Mouse (Mus musculus) CH12.LX (cell line): ENCODE measurements around the gene 2410015M20Rik. TPM values are rescaled to one million over a fixed set of nuclear protein-coding genes. Genes with fewer than 3 reads are reported as not detected.

ENCODE experiments used
- DNase-seq: peaks from one replicate; pipeline ENCODE4 v3.0.0-alpha.2; 2013; ENCODE audit errors: extremely low read depth
- H3K27ac ChIP-seq: 2 replicates; pipeline ENCODE4 v1.5.1; 2012; ENCODE audit warnings: low read depth, mild to moderate bottlenecking, control low read depth, moderate library complexity; ENCODE audit not compliant: insufficient read depth
- H3K27me3 ChIP-seq: replicated peaks from 2 replicates; pipeline ENCODE3; 2012; ENCODE audit warnings: inconsistent platforms
- H3K36me3 ChIP-seq, 2 experiments: replicated peaks in 1 of 2; 2 replicates each; pipeline versions ENCODE3 to v1.6.1; 2012; ENCODE audit warnings: inconsistent platforms in 1 of 2, low read length in 1 of 2, mild to moderate bottlenecking in 1 of 2, mixed read lengths in 1 of 2, moderate library complexity in 1 of 2; ENCODE audit not compliant: control insufficient read depth in 1 of 2, insufficient read depth in 1 of 2
- H3K4me1 ChIP-seq, 2 experiments: 2 replicates each; pipeline ENCODE4 v1.6.1; 2012; ENCODE audit warnings: inconsistent platforms in 1 of 2, moderate library complexity in 1 of 2; ENCODE audit not compliant: insufficient read depth in 2 of 2, control insufficient read depth in 1 of 2
- H3K4me2 ChIP-seq: 2 replicates; pipeline ENCODE4 v1.6.1; 2012; ENCODE audit warnings: low read depth, mild to moderate bottlenecking, control low read depth; ENCODE audit not compliant: poor library complexity, insufficient read depth, severe bottlenecking
- H3K4me3 ChIP-seq, 3 experiments: fragments of 150-350 bp in 1 of 3; sonication (generic) in 1 of 3; replicated peaks in 1 of 3; 2 replicates each; pipeline versions ENCODE3 to v1.5.1; 2011 to 2012; ENCODE audit warnings: low read depth in 2 of 3, low read length in 2 of 3, mild to moderate bottlenecking in 2 of 3, moderate library complexity in 2 of 3, control low read depth in 1 of 3, improper control_type of control experiment in 1 of 3, inconsistent platforms in 1 of 3, mixed read lengths in 1 of 3; ENCODE audit not compliant: poor library complexity in 1 of 3
- H3K79me2 ChIP-seq: replicated peaks from 2 replicates; pipeline ENCODE4 v1.6.1; 2012; ENCODE audit warnings: mild to moderate bottlenecking, moderate library complexity; ENCODE audit not compliant: control insufficient read depth, poor library complexity, insufficient read depth, severe bottlenecking; ENCODE audit errors: extremely low read depth
- H3K9ac ChIP-seq: 2 replicates; pipeline ENCODE4 v1.6.1; 2012; ENCODE audit warnings: low read depth, mild to moderate bottlenecking, control low read depth, moderate library complexity; ENCODE audit not compliant: insufficient read depth
- H3K9me3 ChIP-seq: replicated peaks from 2 replicates; pipeline ENCODE3; 2012; ENCODE audit warnings: low read length, inconsistent platforms, mixed read lengths
- CHD1 ChIP-seq: IDR thresholded peaks from 2 replicates; pipeline ENCODE4 v1.6.1; 2012; ENCODE audit warnings: low read depth, low read length, improper control_type of control experiment, inconsistent platforms
- CTCF ChIP-seq, 2 experiments: IDR thresholded peaks in 1 of 2; conservative IDR thresholded peaks in 1 of 2; 2 replicates each; pipeline ENCODE4 v1.5.1; 2011 to 2012; ENCODE audit warnings: low read depth in 2 of 2, low read length in 2 of 2, improper control_type of control experiment in 1 of 2, inconsistent platforms in 1 of 2, mild to moderate bottlenecking in 1 of 2, moderate library complexity in 1 of 2
- ELF1 ChIP-seq: IDR thresholded peaks from 2 replicates; pipeline ENCODE4 v1.6.1; 2014; ENCODE audit warnings: low read depth, mild to moderate bottlenecking, inconsistent platforms, low read length, improper control_type of control experiment
- GABPA ChIP-seq: IDR thresholded peaks from 2 replicates; pipeline ENCODE4 v1.6.1; 2012; ENCODE audit warnings: low read depth, low read length, improper control_type of control experiment, inconsistent platforms; ENCODE audit not compliant: insufficient replicate concordance
- HCFC1 ChIP-seq: IDR thresholded peaks from 2 replicates; pipeline ENCODE4 v1.6.1; 2012; ENCODE audit warnings: low read depth, mild to moderate bottlenecking, inconsistent platforms, low read length, improper control_type of control experiment
- MAX ChIP-seq: IDR thresholded peaks from 2 replicates; pipeline ENCODE4 v1.6.1; 2011; ENCODE audit warnings: low read length, improper control_type of control experiment
- MAZ ChIP-seq: IDR thresholded peaks from 2 replicates; pipeline ENCODE4 v1.6.1; 2012; ENCODE audit warnings: low read depth, mild to moderate bottlenecking, inconsistent platforms, low read length, improper control_type of control experiment, moderate library complexity
- MXI1 ChIP-seq: IDR thresholded peaks from 2 replicates; pipeline ENCODE4 v1.6.1; 2011; ENCODE audit warnings: mild to moderate bottlenecking, low read depth, low read length, improper control_type of control experiment
- NELFE ChIP-seq: IDR thresholded peaks from 2 replicates; pipeline ENCODE4 v1.6.1; 2011; ENCODE audit warnings: low read depth, low read length, improper control_type of control experiment
- PAX5 ChIP-seq: IDR thresholded peaks from 2 replicates; pipeline ENCODE4 v1.6.1; 2012; ENCODE audit warnings: low read length, inconsistent platforms, mixed read lengths
- RAD21 ChIP-seq: IDR thresholded peaks from 2 replicates; pipeline ENCODE4 v1.6.1; 2011; ENCODE audit warnings: low read depth, mild to moderate bottlenecking, low read length, improper control_type of control experiment, moderate library complexity
- RCOR1 ChIP-seq: conservative IDR thresholded peaks from 2 replicates; pipeline ENCODE4 v1.6.1; 2012; ENCODE audit warnings: low read depth, mild to moderate bottlenecking, inconsistent platforms, low read length, improper control_type of control experiment
- SIN3A ChIP-seq: IDR thresholded peaks from 2 replicates; pipeline ENCODE4 v1.6.1; 2012; ENCODE audit warnings: low read length, improper control_type of control experiment, inconsistent platforms
- USF1 ChIP-seq: IDR thresholded peaks from 2 replicates; pipeline ENCODE4 v1.6.1; 2014; ENCODE audit warnings: low read depth, mild to moderate bottlenecking, inconsistent platforms, low read length, improper control_type of control experiment
- USF2 ChIP-seq: conservative IDR thresholded peaks from 2 replicates; pipeline ENCODE4 v1.6.1; 2011; ENCODE audit warnings: low read depth, low read length, improper control_type of control experiment
- ZC3H11A ChIP-seq: IDR thresholded peaks from 2 replicates; pipeline ENCODE4 v1.6.1; 2012; ENCODE audit warnings: low read depth, mild to moderate bottlenecking, inconsistent platforms, low read length, improper control_type of control experiment
- ZKSCAN1 ChIP-seq: IDR thresholded peaks from 2 replicates; pipeline ENCODE4 v1.6.1; 2012; ENCODE audit warnings: low read depth, inconsistent platforms, low read length, improper control_type of control experiment, borderline replicate concordance
- ZNF384 ChIP-seq: IDR thresholded peaks from 2 replicates; pipeline ENCODE4 v1.6.1; 2012; ENCODE audit warnings: low read depth, low read length, improper control_type of control experiment, inconsistent platforms
- dilution Hi-C: fragments of 300-500 bp; cut with MboI; formaldehyde crosslinking; loops from 2 replicates; pipeline ENCODE4 v1.14.3; 2020; ENCODE audit warnings: low sequenced_read_pairs; ENCODE audit not compliant: extremely low pct_unique_long_range_greater_than_20kb, extremely low pct_ligation_motif_present
- in situ Hi-C: fragments of 300-500 bp; cut with MboI; formaldehyde crosslinking; loops from 3 replicates; pipeline ENCODE4 v1.14.3; 2019; ENCODE audit warnings: low sequenced_read_pairs, low pct_ligation_motif_present, low pct_unique_long_range_greater_than_20kb, mixed read lengths
- polyA plus RNA-seq: library from polyadenylated mRNA; unstranded; fragments of >175 nt; gene quantifications from 2 replicates; pipeline ENCODE4 v1.2.1, GENCODE M21; 2012; ENCODE audit warnings: low read depth; ENCODE audit not compliant: insufficient read length
- total RNA-seq, 2 experiments: library from RNA; depleted of rRNA; stranded (reverse); fragments of 300-350 nt in 1 of 2; fragments of >200 nt in 1 of 2; gene quantifications; 2 replicates each; pipeline ENCODE4 v1.2.3; 2012 to 2014

The 2410015M20Rik gene
- total and polyA plus RNA-seq, 3 experiments, result 154 to 272 (median 202) TPM

DNA sequence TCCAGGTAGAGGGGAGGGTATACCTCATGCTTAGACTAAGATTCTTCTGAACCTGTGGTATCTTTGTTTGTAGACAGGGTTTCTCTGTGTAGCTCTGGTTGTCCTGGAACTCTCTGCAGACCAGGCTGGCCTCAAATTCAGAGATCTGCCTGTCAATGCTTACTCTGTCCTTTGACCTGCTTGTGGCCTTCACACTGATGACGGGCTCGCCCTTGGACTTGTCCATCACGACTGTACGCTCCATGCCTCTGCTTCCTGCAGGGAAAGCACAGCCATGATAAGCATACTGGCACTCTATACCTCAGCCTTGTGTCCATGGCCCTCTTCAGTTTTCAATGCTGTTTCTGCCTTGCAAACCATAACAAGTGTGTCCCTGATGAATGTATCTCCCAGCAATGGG lies 42.2 kb downstream of the 2410015M20Rik start:
- Histone ChIP-seq H3K4me3 (no peak overlapping the region), H3K4me2 (no peak overlapping the region), H3K27ac (no peak overlapping the region), H3K36me3 (peaks cover 92 to 99% of the 10 kb centered on the region in 2 experiments), H3K27me3 (no peaks in the 10 kb centered on the region), H3K79me2 (no peaks in the 10 kb centered on the region), H3K4me1 (no peaks in the 10 kb centered on the region), H3K9me3 (no peaks in the 10 kb centered on the region), H3K9ac (no peak overlapping the region)
- in situ Hi-C loops (loop anchor here (5.0 kb wide), 1 partner anchor 95 kb away; no protein-coding TSS in a partner anchor), dilution Hi-C loops (no loop called here)
- no peak for DNase-seq
- no peak for TF ChIP-seq USF2
- TF ChIP-seq CTCF (conservative IDR thresholded peaks at IDR 0.05 in 1 of 2, IDR thresholded peaks at IDR 0.05 in 1 of 2; ENCODE audit: low read depth in 2 of 2, low read length in 2 of 2), result no peak
- no peak for TF ChIP-seq RCOR1

DNA sequence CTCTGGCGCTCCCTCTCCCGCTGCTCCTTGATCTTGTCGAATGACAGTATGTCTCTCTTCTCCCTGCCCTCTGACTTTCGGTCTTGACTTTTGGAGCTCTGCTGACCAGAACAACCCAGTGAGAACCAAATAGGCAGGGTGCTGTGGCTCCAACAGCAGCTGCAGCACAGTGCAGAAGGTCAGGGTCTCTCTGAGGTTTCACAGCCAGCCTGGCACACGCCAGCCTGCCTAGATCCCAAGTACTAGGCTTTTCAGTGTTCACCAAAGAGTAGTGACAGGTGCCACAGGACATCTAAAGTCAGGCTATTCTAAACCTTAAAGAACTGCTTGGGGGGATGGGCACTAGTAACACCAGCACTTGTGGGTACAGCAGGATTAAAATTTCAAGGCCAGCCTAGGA lies 42.7 kb downstream of the 2410015M20Rik start:
- Histone ChIP-seq H3K4me3 (no peak overlapping the region), H3K79me2 (no peaks in the 10 kb centered on the region), H3K36me3 (peaks cover 95 to 99% of the 10 kb centered on the region in 2 experiments), H3K9me3 (no peaks in the 10 kb centered on the region), H3K4me1 (no peaks in the 10 kb centered on the region), H3K27ac (no peak overlapping the region), H3K4me2 (no peak overlapping the region), H3K9ac (no peak overlapping the region), H3K27me3 (no peaks in the 10 kb centered on the region)
- TF ChIP-seq NELFE, result no peak
- no peak for TF ChIP-seq GABPA
- TF ChIP-seq MAX, result no peak
- DNase-seq, result no peak
- in situ Hi-C loops (loop anchor here (5.0 kb wide), 1 partner anchor 95 kb away; no protein-coding TSS in a partner anchor), dilution Hi-C loops (no loop called here)

DNA sequence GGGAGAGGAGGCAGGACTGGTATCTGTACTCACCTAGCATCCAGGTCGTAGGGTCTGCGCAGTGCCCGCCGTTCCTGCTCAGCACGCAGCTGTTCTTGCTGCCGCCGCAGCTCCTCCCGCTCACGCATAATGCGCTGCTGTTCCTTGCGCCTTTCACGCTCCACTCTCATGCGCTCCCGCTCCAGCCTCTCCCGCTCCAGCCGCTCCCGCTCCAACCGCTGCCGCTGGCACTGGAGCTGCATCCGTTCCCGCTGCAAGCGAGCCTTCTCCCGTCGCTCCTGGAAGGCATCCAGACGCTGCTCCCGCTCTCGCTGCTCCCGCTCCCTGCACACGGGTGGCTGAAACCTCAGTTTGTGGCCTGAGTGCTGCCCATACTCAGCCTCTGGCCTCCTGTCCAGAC lies 43.3 kb downstream of the 2410015M20Rik start:
- Histone ChIP-seq H3K27me3 (no peaks in the 10 kb centered on the region), H3K4me1 (no peaks in the 10 kb centered on the region), H3K27ac (no peak overlapping the region), H3K36me3 (peaks cover 95 to 99% of the 10 kb centered on the region in 2 experiments), H3K9ac (no peak overlapping the region), H3K9me3 (no peaks in the 10 kb centered on the region), H3K4me3 (no peak overlapping the region), H3K79me2 (no peaks in the 10 kb centered on the region), H3K4me2 (no peak overlapping the region)
- TF ChIP-seq RCOR1 (no peak), ZC3H11A (no peak), CHD1 (no peak), MAZ (no peak), ZKSCAN1 (no peak), USF1 (no peak), ELF1 (no peak), MXI1 (no peak), ZNF384 (no peak), PAX5 (no peak), NELFE (no peak), SIN3A (no peak), HCFC1 (no peak), RAD21 (no peak)
- DNase-seq, result no peak
- in situ Hi-C loops (loop anchor here (5.0 kb wide), 1 partner anchor 96 kb away; no protein-coding TSS in a partner anchor), dilution Hi-C loops (no loop called here)
